Mouse (Mus musculus) frontal cortex, adult 2 months (tissue): ENCODE results near the gene Hgd. TPM values are rescaled to one million over a fixed set of nuclear protein-coding genes. Genes with fewer than 3 reads are reported as not detected.
"Not testable (repeated sequence)": the region's sequence is repeated elsewhere in the genome, so short reads cannot be mapped to it uniquely, and the experiment has no call there.

Source experiments
- DNase-seq, 2 experiments: peaks; one replicate each; pipeline ENCODE4 v3.0.0; 2022; ENCODE audit warnings: low spot score in 1 of 2; ENCODE audit errors: extremely low spot score in 1 of 2
- polyA plus RNA-seq: library from polyadenylated mRNA; depleted of rRNA; stranded (reverse); fragments of >200 nt; gene quantifications from 2 replicates; pipeline ENCODE4 v1.2.3, GENCODE M21; 2012

Hgd gene
- polyA plus RNA-seq, 1 experiment = 0.12 TPM

- no peak for DNase-seq
Measured at GRCm38 (mm10) chr16:37622919-37623318, 43.0 kb downstream of the Hgd start.

GRCm38 (mm10) chr16:37626388-37626949, 46.5 kb downstream of the Hgd start:
- no peak for DNase-seq

- no peak for DNase-seq
Measured at GRCm38 (mm10) chr16:37628336-37628735, 48.4 kb downstream of the Hgd start.

- no peak for DNase-seq
Measured at GRCm38 (mm10) chr16:37629011-37629410, 49.1 kb downstream of the Hgd start.

- no peak for DNase-seq
Measured at GRCm38 (mm10) chr16:37634578-37634977, 54.6 kb downstream of the Hgd start.

- DNase-seq = no peak
Measured at GRCm38 (mm10) chr16:37635095-37635494, 55.1 kb downstream of the Hgd start.

- peak; percentile 72 to 79 for DNase-seq
Measured at GRCm38 (mm10) chr16:37636107-37636506, 56.2 kb downstream of the Hgd start.

GRCm38 (mm10) chr16:37637802-37638201, 57.8 kb downstream of the Hgd start:
- DNase-seq = no peak

- not testable (repeated sequence) for DNase-seq
Measured at GRCm38 (mm10) chr16:37640522-37640921, 60.6 kb downstream of the Hgd start.

- no peak for DNase-seq
Measured at GRCm38 (mm10) chr16:37644486-37644885, 64.5 kb downstream of the Hgd start.

GRCm38 (mm10) chr16:37645211-37645610, 65.3 kb downstream of the Hgd start:
- no peak for DNase-seq

- no peak for DNase-seq
Measured at GRCm38 (mm10) chr16:37645799-37646198, 65.8 kb downstream of the Hgd start.

GRCm38 (mm10) chr16:37647067-37647466, 67.1 kb downstream of the Hgd start:
- DNase-seq = peak in 1 of 2 experiments; percentile 52

GRCm38 (mm10) chr16:37647936-37648335, 68.0 kb downstream of the Hgd start:
- no peak for DNase-seq

- no peak for DNase-seq
Measured at GRCm38 (mm10) chr16:37649068-37649467, 69.1 kb downstream of the Hgd start.

GRCm38 (mm10) chr16:37651467-37651866, 71.5 kb downstream of the Hgd start:
- DNase-seq = no peak

- DNase-seq = no peak
Measured at GRCm38 (mm10) chr16:37652654-37653053, 72.7 kb downstream of the Hgd start.

GRCm38 (mm10) chr16:37653058-37653457, 73.1 kb downstream of the Hgd start:
- DNase-seq = no peak

GRCm38 (mm10) chr16:37653731-37654657, 74.0 kb downstream of the Hgd start, which contains the start of gene Ndufb4:
Ndufb4 (minus strand) TSS chr16:37654453.
- peak; percentile 94 to 97 for DNase-seq

GRCm38 (mm10) chr16:37654831-37655455, 75.0 kb downstream of the Hgd start:
- no peak for DNase-seq

- DNase-seq = no peak
Measured at GRCm38 (mm10) chr16:37655756-37656347, 75.9 kb downstream of the Hgd start.
